ENCODE assay signal across 26 mouse cellular contexts in genomic region chr19:42240881-42241280, GRCm38 (mm10). TPM values are rescaled to one million over a fixed set of nuclear protein-coding genes. Genes with fewer than 3 reads are reported as not detected.
A peak's percentile ranks its signal among the peaks of the same experiment; 100 is the strongest.
DNase-seq lines count a peak whose midpoint lies in the region; ATAC-seq and TF ChIP-seq lines count a peak whose summit lies in the region.
"Had no signal": no experiment of that assay in that cellular context is flagged by ENCODE, and none has a peak within 500 bp of the region (broad histone marks: within the 10 kb centered on the region; RNA-seq: fewer than 3 reads in every experiment).

No protein-coding gene starts in this region.

- no peaks in the 10 kb centered on the region for H3K27me3 ChIP-seq in Patski
- no peaks in the 10 kb centered on the region for H3K27me3 ChIP-seq in midbrain, embryonic 16.5 days (ENCODE audit: control insufficient read depth, insufficient read depth, low read depth, low read length)
- H3K27me3 ChIP-seq: forebrain, embryonic 12.5 days had no signal

- in situ Hi-C loops in Patski (cut with MboI; ENCODE audit: low pct_unique_long_range_greater_than_20kb), result no loop called here

- WGBS in midbrain, embryonic 16.5 days, result 59% methylated on average over 8 of the region's 8 CpGs

- no peak overlapping the region for H3K9ac ChIP-seq in midbrain, embryonic 16.5 days (ENCODE audit: low read depth, low read length)
- H3K9ac ChIP-seq: embryonic facial prominence, embryonic 12.5 days; forebrain, embryonic 12.5 days had no signal

- POLR2A ChIA-PET in Patski (lab: Charles Lee), result interaction anchor here (0.7 to 1.1 kb wide), 2 partner anchors 18 to 32 kb away, joined by 3 to 4 read pairs; no protein-coding TSS in a partner anchor

- no peak overlapping the region; the same call in 1 of the 2 replicates for H3K27ac ChIP-seq in gastrocnemius, adult 2 months
- H3K27ac ChIP-seq in midbrain, embryonic 16.5 days (ENCODE audit: low read length), result no peak overlapping the region
- H3K27ac ChIP-seq: embryonic facial prominence, embryonic 10.5 days; embryonic facial prominence, embryonic 12.5 days; forebrain, embryonic 10.5 days; forebrain, embryonic 12.5 days had no signal

- H3K9me3 ChIP-seq in midbrain, embryonic 16.5 days (replicated peaks; ENCODE audit: control insufficient read depth, low read length, poor library complexity, severe bottlenecking), result no peaks in the 10 kb centered on the region
- H3K9me3 ChIP-seq: embryonic facial prominence, embryonic 10.5 days; embryonic facial prominence, embryonic 12.5 days; forebrain, embryonic 10.5 days; forebrain, embryonic 12.5 days; G1E had no signal

- DNase-seq in gastrocnemius, postnatal 14 days, result peak; percentile 14
- DNase-seq in gastrocnemius, adult 2 months, result no peak
- DNase-seq in Muller cell, postnatal 12 days (ENCODE audit: inconsistent ontology term), result peak; percentile 33
- DNase-seq in Patski (ENCODE audit: low read depth, low spot score), result no peak
- DNase-seq in kidney, adult 8-10 months, result no peak
- DNase-seq: adrenal gland, adult 2 months; adrenal gland, postnatal 10 days; adrenal gland, postnatal 25 days; B cell, adult 2 months; cerebellum, adult 11 months; cerebellum, adult 18-20 months; cerebellum, adult 8-10 months; cerebellum, adult 9-11 months; cerebellum, postnatal 14 days; cerebellum, postnatal 36 days had no signal

- no peak for TF ChIP-seq CTCF in gastrocnemius, adult 2 months (IDR thresholded peaks at IDR 0.05)
- no peak for TF ChIP-seq CTCF in Patski (IDR thresholded peaks at IDR 0.05)

- ATAC-seq in Patski, result peak; percentile 66
- ATAC-seq in midbrain, embryonic 16.5 days, result no peak
- ATAC-seq in erythroid progenitor cell, adult 5-6 weeks (replicated peaks; ENCODE audit: low FRiP score, poor library complexity, severe bottlenecking), result no peak
- ATAC-seq: CD4-positive, CD25-positive, alpha-beta regulatory T cell, adult 4 months; forebrain, embryonic 14.5 days; forebrain, embryonic 16.5 days had no signal

- CTCF ChIA-PET in Patski (lab: Charles Lee), result interaction anchor here (0.7 to 2.1 kb wide), 3 partner anchors 13 to 23 kb away, joined by 3 to 9 read pairs (median 7); no protein-coding TSS in a partner anchor

- H3K4me2 ChIP-seq in midbrain, embryonic 16.5 days (ENCODE audit: low read length), result no peak overlapping the region
- H3K4me2 ChIP-seq: embryonic facial prominence, embryonic 12.5 days; forebrain, embryonic 12.5 days had no signal

- no peaks in the 10 kb centered on the region for H3K36me3 ChIP-seq in midbrain, embryonic 16.5 days (ENCODE audit: control insufficient read depth, insufficient read depth, low read length)
- H3K36me3 ChIP-seq: embryonic facial prominence, embryonic 10.5 days; embryonic facial prominence, embryonic 12.5 days; forebrain, embryonic 10.5 days; forebrain, embryonic 12.5 days; G1E had no signal

- no peak overlapping the region for H3K4me3 ChIP-seq in gastrocnemius, adult 2 months
- no peak overlapping the region for H3K4me3 ChIP-seq in midbrain, embryonic 16.5 days (ENCODE audit: low read depth, low read length)
- H3K4me3 ChIP-seq: embryonic facial prominence, embryonic 10.5 days; embryonic facial prominence, embryonic 12.5 days; forebrain, embryonic 10.5 days; forebrain, embryonic 12.5 days had no signal

- intact Hi-C loops in gastrocnemius, postnatal 14 days (cut with DNase I; ENCODE audit: low total_unique reads), result no loop called here
- intact Hi-C loops in gastrocnemius, adult 2 months (cut with DNase I), result no loop called here

- peaks cover 5% of the 10 kb centered on the region; the same call in 1 of the 2 replicates for H3K4me1 ChIP-seq in midbrain, embryonic 16.5 days (ENCODE audit: control insufficient read depth, insufficient read depth, low read length)

RNA-seq across cellular contexts. Expression of gene Golga7b, which starts 6.5 kb away (rescaled TPM):
- 1 to 10 TPM; 3.1 to 4.8 TPM for total RNA-seq in gastrocnemius, postnatal 14 days (2021)
- 1 to 10 TPM; 2.3 to 2.4 TPM for total RNA-seq in gastrocnemius, adult 2 months (2021)
- 0.12 TPM for polyA plus RNA-seq in Patski (2021)
- polyA plus RNA-seq in midbrain, embryonic 16.5 days (2015; fragmentation: Nextera tagmentation; extraction: Ambion mirVana), result 61.4 and 72.2 TPM in 2 replicates
- total RNA-seq in erythroid progenitor cell, adult 5-6 weeks (2015; ENCODE audit: low replicate concordance), result not detected in 2 replicates
- not detected in 2 replicates for total RNA-seq in erythroid progenitor cell, adult 5-6 weeks (2017; ENCODE audit: low replicate concordance)
- polyA plus RNA-seq: G1E had no signal

RNA-seq across cellular contexts. Expression of gene Sfrp5, which starts 38.8 kb away (rescaled TPM):
- total RNA-seq in gastrocnemius, postnatal 14 days (2021), result 1 to 10 TPM; 4.2 to 8.9 TPM
- 1 to 10 TPM; 4.2 to 5.6 TPM for total RNA-seq in gastrocnemius, adult 2 months (2021)
- 0.04 TPM for polyA plus RNA-seq in Patski (2021)
- polyA plus RNA-seq in midbrain, embryonic 16.5 days (2015; fragmentation: Nextera tagmentation; extraction: Ambion mirVana), result 1.4 and 2.1 TPM in 2 replicates
- total RNA-seq in erythroid progenitor cell, adult 5-6 weeks (2015; ENCODE audit: low replicate concordance), result not detected in 2 replicates
- total RNA-seq in erythroid progenitor cell, adult 5-6 weeks (2017; ENCODE audit: low replicate concordance), result not detected in 2 replicates
- total RNA-seq: CH12.LX, G1E had no signal
- polyA plus RNA-seq: CD4-positive, CD25-positive, alpha-beta regulatory T cell, adult 4 months; G1E had no signal

Comparison
In these comparisons a context has a peak if more than half of its experiments do, and no peak if none do; other contexts are left out.
1. DNase-seq: peak in gastrocnemius, postnatal 14 days (single experiment) and Muller cell, postnatal 12 days (single experiment); none in gastrocnemius, adult 2 months (single experiment), Patski (single experiment) and kidney, adult 8-10 months (0 of 2).
2. RNA of gene Sfrp5, which starts 38.8 kb away (total RNA-seq): 4.2 to 8.9 TPM in gastrocnemius, postnatal 14 days and 4.2 to 5.6 TPM in gastrocnemius, adult 2 months; not detected in erythroid progenitor cell, adult 5-6 weeks; every median in the first group is over 4 times any median in the second.